16 mouse cellular contexts compared by ENCODE assay signal in genomic region chr17:33584061-33584460, GRCm38 (mm10).
"Had no signal": no experiment of that assay in that cellular context is flagged by ENCODE, and none has a peak within 500 bp of the region (broad histone marks: within the 10 kb centered on the region; RNA-seq: fewer than 3 reads in every experiment).

No protein-coding gene starts in this region.

- H3K4me3 ChIP-seq: neural tube, embryonic 13.5 days; neural tube, embryonic 15.5 days; stomach, embryonic 15.5 days had no signal

- H3K27ac ChIP-seq: neural tube, embryonic 13.5 days; neural tube, embryonic 15.5 days; stomach, embryonic 15.5 days; stomach, postnatal 0 days had no signal

- H3K4me2 ChIP-seq: neural tube, embryonic 13.5 days; neural tube, embryonic 15.5 days; stomach, embryonic 15.5 days had no signal

- DNase-seq: retina, postnatal 1 day; right cerebral cortex, adult 18-20 months; right cerebral cortex, postnatal 14 days; right cerebral cortex, postnatal 25 days; right cerebral cortex, postnatal 4 days; spleen, adult 18-20 months; thymus, adult 18-20 months; thymus, adult 2 months; thymus, postnatal 14 days; thymus, postnatal 25 days; thymus, postnatal 36 days; thymus, postnatal 4 days had no signal

- H3K27me3 ChIP-seq: neural tube, embryonic 13.5 days; neural tube, embryonic 15.5 days; stomach, embryonic 15.5 days had no signal

- H3K4me1 ChIP-seq: neural tube, embryonic 13.5 days; neural tube, embryonic 15.5 days; stomach, embryonic 15.5 days had no signal

- H3K9me3 ChIP-seq: neural tube, embryonic 13.5 days; neural tube, embryonic 15.5 days; stomach, embryonic 15.5 days had no signal

- H3K36me3 ChIP-seq: neural tube, embryonic 13.5 days; neural tube, embryonic 15.5 days; stomach, embryonic 15.5 days had no signal

- H3K9ac ChIP-seq: neural tube, embryonic 13.5 days; neural tube, embryonic 15.5 days; stomach, embryonic 15.5 days had no signal
